Comparison of ENCODE assay signal across 8 mouse cellular contexts in genomic region chr11:31796245-31796644, GRCm38 (mm10).
DNase-seq lines count a peak whose midpoint lies in the region; ATAC-seq and TF ChIP-seq lines count a peak whose summit lies in the region.

No protein-coding gene starts in this region.

- H3K4me1 ChIP-seq in kidney, postnatal 0 days (replicated peaks; ENCODE audit: insufficient read depth, low read length) = no peaks in the 10 kb centered on the region
- H3K4me1 ChIP-seq in liver, embryonic 12.5 days = peaks cover 49% of the 10 kb centered on the region
- no peaks in the 10 kb centered on the region for H3K4me1 ChIP-seq in intestine, postnatal 0 days (replicated peaks; ENCODE audit: control insufficient read depth, insufficient read depth, low read length)

- WGBS in kidney, postnatal 0 days = 50% methylated on average over 6 of the region's 6 CpGs
- WGBS in liver, embryonic 12.5 days (ENCODE audit: insufficient replicate concordance) = 45% methylated on average over 6 of the region's 6 CpGs
- WGBS in intestine, postnatal 0 days = 71% methylated on average over 6 of the region's 6 CpGs

- no peaks in the 10 kb centered on the region for H3K27me3 ChIP-seq in kidney, postnatal 0 days (ENCODE audit: insufficient read depth, low read length)
- no peaks in the 10 kb centered on the region for H3K27me3 ChIP-seq in liver, embryonic 12.5 days (replicated peaks)
- no peaks in the 10 kb centered on the region for H3K27me3 ChIP-seq in intestine, postnatal 0 days (replicated peaks; ENCODE audit: control insufficient read depth, insufficient read depth, low read length)

- no peak for TF ChIP-seq CTCF in kidney, postnatal 0 days (IDR thresholded peaks at IDR 0.05; ENCODE audit: low read depth)
- TF ChIP-seq CTCF in intestine, postnatal 0 days (IDR thresholded peaks at IDR 0.05; ENCODE audit: low read depth) = no peak

- no peak overlapping the region for H3K27ac ChIP-seq in kidney, postnatal 0 days
- H3K27ac ChIP-seq in liver, embryonic 12.5 days = peak overlapping the region; percentile 71
- H3K27ac ChIP-seq in intestine, postnatal 0 days (ENCODE audit: low read depth, low read length) = no peak overlapping the region

- H3K4me2 ChIP-seq in kidney, postnatal 0 days (ENCODE audit: low read length) = no peak overlapping the region
- no peak overlapping the region for H3K4me2 ChIP-seq in liver, embryonic 12.5 days
- H3K4me2 ChIP-seq in intestine, postnatal 0 days (replicated peaks; ENCODE audit: low read depth) = no peak overlapping the region

- no peak overlapping the region for H3K4me3 ChIP-seq in kidney, postnatal 0 days (replicated peaks; ENCODE audit: low read depth, low read length)
- H3K4me3 ChIP-seq in liver, embryonic 12.5 days = no peak overlapping the region
- no peak overlapping the region for H3K4me3 ChIP-seq in intestine, postnatal 0 days (ENCODE audit: low read depth, low read length)

- DNase-seq in kidney, postnatal 0 days (ENCODE audit: low spot score) = peak; percentile 27
- DNase-seq in kidney, adult 8-10 months = no peak
- peak; percentile 36 for DNase-seq in NIH3T3 (ENCODE audit: low read depth)
- peak; percentile 74 to 79 for DNase-seq in cerebellum, postnatal 14 days
- peak; percentile 75 to 79 for DNase-seq in heart, adult 9 months (ENCODE audit: low spot score in 2 of 2)
- no peak for DNase-seq in thymus, postnatal 10 days (ENCODE audit: low spot score in 2 of 2)

- no peaks in the 10 kb centered on the region for H3K36me3 ChIP-seq in kidney, postnatal 0 days (ENCODE audit: insufficient read depth, low read length)
- no peaks in the 10 kb centered on the region for H3K36me3 ChIP-seq in liver, embryonic 12.5 days
- H3K36me3 ChIP-seq in intestine, postnatal 0 days (ENCODE audit: control insufficient read depth, insufficient read depth) = no peaks in the 10 kb centered on the region

- no peak for ATAC-seq in kidney, postnatal 0 days (replicated peaks; ENCODE audit: low FRiP score, low read depth)
- ATAC-seq in liver, embryonic 12.5 days = peak; percentile 75
- ATAC-seq in intestine, postnatal 0 days = no peak; the same call in 1 of the 2 replicates

- no peak overlapping the region for H3K9ac ChIP-seq in kidney, postnatal 0 days (ENCODE audit: low read depth, low read length)
- H3K9ac ChIP-seq in liver, embryonic 12.5 days = peak overlapping the region; percentile 33
- no peak overlapping the region for H3K9ac ChIP-seq in intestine, postnatal 0 days (ENCODE audit: low read depth, low read length)

- no peaks in the 10 kb centered on the region for H3K9me3 ChIP-seq in kidney, postnatal 0 days (replicated peaks; ENCODE audit: low read length)
- H3K9me3 ChIP-seq in liver, embryonic 12.5 days (replicated peaks) = peaks cover 4% of the 10 kb centered on the region; the same call in 1 of the 2 replicates
- no peaks in the 10 kb centered on the region for H3K9me3 ChIP-seq in intestine, postnatal 0 days (ENCODE audit: control insufficient read depth)

Comparison
In these comparisons a context has a peak if more than half of its experiments do, and no peak if none do; other contexts are left out.
1. DNase-seq: peak in kidney, postnatal 0 days (single experiment), NIH3T3 (single experiment), cerebellum, postnatal 14 days (2 of 2) and heart, adult 9 months (2 of 2); none in kidney, adult 8-10 months (0 of 2) and thymus, postnatal 10 days (0 of 2).